Mouse (Mus musculus): ENCODE results near the gene Krtap8-1. TPM values are rescaled to one million over a fixed set of nuclear protein-coding genes. Genes with fewer than 3 reads are reported as not detected.

The Krtap8-1 gene
- total and polyA plus RNA-seq, 2 experiments from 2014 or later = not detected

GRCm38 (mm10) chr16:89520091-89520490 lies 32.3 kb upstream of the Krtap8-1 start:
- Histone ChIP-seq H3K9ac (replicated peaks; ENCODE audit: low read length) (no peak overlapping the region), H3K36me3 (ENCODE audit: insufficient read depth, low read length) (no peaks in the 10 kb centered on the region), H3K27ac (peak overlapping the region; percentile 20; the same call in 1 of the 2 replicates), H3K27me3 (ENCODE audit: insufficient read depth, low read length) (no peaks in the 10 kb centered on the region), H3K4me3 (ENCODE audit: low read length) (no peak overlapping the region), H3K9me3 (ENCODE audit: low read length) (no peaks in the 10 kb centered on the region), H3K4me1 (ENCODE audit: insufficient read depth, low read length) (no peaks in the 10 kb centered on the region), H3K4me2 (ENCODE audit: low read depth, low read length) (no peak overlapping the region)
- ATAC-seq (0 out of 2 replicates have a peak, but pooled peaks have one; percentile 15), DNase-seq (ENCODE audit: low spot score) (no peak)
- WGBS = 72% methylated on average over 6 of the region's 6 CpGs
- TF ChIP-seq CTCF (IDR thresholded peaks at IDR 0.05; ENCODE audit: low read depth) = no peak

- peak; percentile 60 for TF ChIP-seq CTCF (IDR thresholded peaks at IDR 0.05; ENCODE audit: low read depth)
- Histone ChIP-seq H3K27ac (no peak overlapping the region), H3K4me1 (ENCODE audit: insufficient read depth, low read length) (peaks cover 4% of the 10 kb centered on the region; the same call in 1 of the 2 replicates), H3K27me3 (ENCODE audit: insufficient read depth, low read length) (no peaks in the 10 kb centered on the region), H3K9ac (replicated peaks; ENCODE audit: low read length) (no peak overlapping the region), H3K4me2 (ENCODE audit: low read depth, low read length) (no peak overlapping the region), H3K9me3 (ENCODE audit: low read length) (no peaks in the 10 kb centered on the region), H3K4me3 (ENCODE audit: low read length) (no peak overlapping the region), H3K36me3 (ENCODE audit: insufficient read depth, low read length) (no peaks in the 10 kb centered on the region)
- ATAC-seq (0 out of 2 replicates have a peak, but pooled peaks have one; percentile 38), DNase-seq (ENCODE audit: low spot score) (peak; percentile 40)
- 62% methylated on average over 9 of the region's 9 CpGs for WGBS
These were observed 29.9 kb upstream of the Krtap8-1 start for GRCm38 (mm10) chr16:89517635-89518034.

- no peak overlapping the region for H3K4me3 ChIP-seq (ENCODE audit: low read length)
- WGBS = 50% methylated on average over 7 of the region's 7 CpGs
- peaks cover 4% of the 10 kb centered on the region; the same call in 1 of the 2 replicates for H3K4me1 ChIP-seq (ENCODE audit: insufficient read depth, low read length)
- H3K27ac ChIP-seq = no peak overlapping the region
- H3K4me2 ChIP-seq (ENCODE audit: low read depth, low read length) = peak overlapping the region; percentile 35; the same call in 1 of the 2 replicates
- H3K27me3 ChIP-seq (ENCODE audit: insufficient read depth, low read length) = no peaks in the 10 kb centered on the region
- H3K9me3 ChIP-seq (ENCODE audit: low read length) = no peaks in the 10 kb centered on the region
- no peaks in the 10 kb centered on the region for H3K36me3 ChIP-seq (ENCODE audit: insufficient read depth, low read length)
- DNase-seq (ENCODE audit: low spot score) = peak; percentile 65
- H3K9ac ChIP-seq (replicated peaks; ENCODE audit: low read length) = no peak overlapping the region
- ATAC-seq = peak; percentile 28; the same call in 1 of the 2 replicates
- TF ChIP-seq CTCF (IDR thresholded peaks at IDR 0.05; ENCODE audit: low read depth) = no peak
These were observed 25.7 kb upstream of the Krtap8-1 start for GRCm38 (mm10) chr16:89513431-89513830.

GRCm38 (mm10) chr16:89508223-89508622 lies 20.5 kb upstream of the Krtap8-1 start, which contains the start of gene Krtap7-1:
Gene Krtap7-1 (minus strand): TSS chr16:89508323.
- Histone ChIP-seq H3K4me1 (ENCODE audit: insufficient read depth, low read length) (peaks cover 4% of the 10 kb centered on the region; the same call in 1 of the 2 replicates), H3K9me3 (ENCODE audit: low read length) (no peaks in the 10 kb centered on the region), H3K36me3 (ENCODE audit: insufficient read depth, low read length) (no peaks in the 10 kb centered on the region), H3K27ac (no peak within 1 kb of the TSS), H3K4me2 (ENCODE audit: low read depth, low read length) (no peak within 1 kb of the TSS), H3K27me3 (ENCODE audit: insufficient read depth, low read length) (no peaks in the 10 kb centered on the region), H3K9ac (replicated peaks; ENCODE audit: low read length) (no peak within 1 kb of the TSS), H3K4me3 (ENCODE audit: low read length) (no peak within 1 kb of the TSS)
- TF ChIP-seq CTCF (IDR thresholded peaks at IDR 0.05; ENCODE audit: low read depth) = no peak
- WGBS = 88% methylated on average over 4 of the region's 4 CpGs
- DNase-seq (ENCODE audit: low spot score) = no peak
- no peak for ATAC-seq

DNA sequence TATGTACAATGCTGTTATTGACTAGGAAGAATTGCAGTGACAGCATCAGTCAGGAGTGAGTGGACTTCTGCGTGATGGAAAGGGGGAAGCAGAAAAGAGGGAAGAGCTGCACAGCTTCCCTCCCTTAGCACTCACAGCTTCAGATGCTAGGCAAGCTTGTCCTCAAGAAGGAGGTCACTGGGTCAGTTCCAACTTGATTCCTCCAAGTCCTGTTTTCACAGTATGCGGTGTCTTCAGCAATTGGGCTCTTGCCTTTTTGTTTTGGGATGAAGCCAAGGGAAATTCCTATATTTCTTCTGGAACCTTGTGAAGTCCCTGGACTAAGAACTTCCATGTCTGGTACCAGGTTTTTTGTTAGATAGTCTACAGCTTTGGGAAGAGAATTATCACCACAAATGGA lies 15.8 kb upstream of the Krtap8-1 start:
- Histone ChIP-seq H3K36me3 (ENCODE audit: insufficient read depth, low read length) (no peaks in the 10 kb centered on the region), H3K27me3 (ENCODE audit: insufficient read depth, low read length) (no peaks in the 10 kb centered on the region), H3K4me2 (ENCODE audit: low read depth, low read length) (no peak overlapping the region), H3K9me3 (ENCODE audit: low read length) (no peaks in the 10 kb centered on the region), H3K4me1 (ENCODE audit: insufficient read depth, low read length) (no peaks in the 10 kb centered on the region), H3K9ac (replicated peaks; ENCODE audit: low read length) (no peak overlapping the region), H3K27ac (no peak overlapping the region), H3K4me3 (ENCODE audit: low read length) (no peak overlapping the region)
- WGBS = 70% methylated on average over 2 of the region's 2 CpGs
- TF ChIP-seq CTCF (IDR thresholded peaks at IDR 0.05; ENCODE audit: low read depth) = no peak
- DNase-seq (ENCODE audit: low spot score) (no peak), ATAC-seq (no peak)

DNA sequence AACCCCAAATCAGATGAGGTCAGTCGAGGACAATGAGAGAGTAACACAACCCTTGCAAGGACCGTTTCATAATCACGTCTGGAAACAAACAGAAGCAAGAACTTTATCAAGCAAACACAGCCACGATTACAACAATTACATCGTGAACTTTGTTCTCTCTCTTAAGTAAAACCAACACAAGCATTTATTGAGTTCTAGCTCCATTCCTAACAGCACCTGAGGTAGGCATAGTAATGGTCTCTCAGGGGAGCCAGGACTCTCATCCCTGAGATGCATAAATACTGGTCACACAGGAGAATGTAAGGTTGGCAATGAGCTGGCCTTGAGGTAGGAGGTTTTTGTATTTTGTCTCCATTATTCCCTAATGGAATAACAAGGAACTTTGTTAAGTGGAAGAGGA lies 14.1 kb upstream of the Krtap8-1 start:
- Histone ChIP-seq H3K4me1 (ENCODE audit: insufficient read depth, low read length) (no peaks in the 10 kb centered on the region), H3K27me3 (ENCODE audit: insufficient read depth, low read length) (no peaks in the 10 kb centered on the region), H3K36me3 (ENCODE audit: insufficient read depth, low read length) (no peaks in the 10 kb centered on the region), H3K4me2 (ENCODE audit: low read depth, low read length) (no peak overlapping the region), H3K9ac (replicated peaks; ENCODE audit: low read length) (no peak overlapping the region), H3K27ac (no peak overlapping the region), H3K4me3 (ENCODE audit: low read length) (no peak overlapping the region), H3K9me3 (ENCODE audit: low read length) (no peaks in the 10 kb centered on the region)
- WGBS = 90% methylated on average over 5 of the region's 5 CpGs
- no peak for TF ChIP-seq CTCF (IDR thresholded peaks at IDR 0.05; ENCODE audit: low read depth)
- DNase-seq (ENCODE audit: low spot score) (no peak), ATAC-seq (no peak)

DNA sequence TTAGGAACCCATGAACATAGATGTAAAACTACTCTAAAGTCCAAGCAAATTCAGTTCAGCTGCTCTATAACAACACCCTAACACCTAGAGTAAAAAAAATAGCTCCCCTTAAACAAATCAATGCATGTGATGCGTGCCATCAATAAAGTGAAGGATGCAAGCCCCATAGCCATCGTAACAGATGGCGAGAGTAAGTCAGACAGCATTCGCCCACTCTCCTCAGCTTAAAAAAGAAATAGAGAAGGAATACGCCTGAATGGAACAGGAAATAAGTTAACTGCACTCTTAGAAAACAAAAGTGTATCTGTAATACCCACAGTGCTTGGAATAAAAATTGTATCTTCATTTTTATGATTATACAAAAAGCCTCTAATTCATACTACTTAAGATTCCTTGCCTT lies 9.2 kb upstream of the Krtap8-1 start:
- no peak for TF ChIP-seq CTCF (IDR thresholded peaks at IDR 0.05; ENCODE audit: low read depth)
- WGBS = 92% methylated on average over 5 of the region's 5 CpGs
- no peak for ATAC-seq

More for the DNA sequence above, 9.2 kb upstream of the Krtap8-1 start:
- DNase-seq (ENCODE audit: low spot score) = no peak
- H3K27me3 ChIP-seq (ENCODE audit: insufficient read depth, low read length) = no peaks in the 10 kb centered on the region
- no peak overlapping the region for H3K9ac ChIP-seq (replicated peaks; ENCODE audit: low read length)
- no peak overlapping the region for H3K4me2 ChIP-seq (ENCODE audit: low read depth, low read length)
- H3K4me3 ChIP-seq (ENCODE audit: low read length) = no peak overlapping the region
- H3K27ac ChIP-seq = no peak overlapping the region
- H3K9me3 ChIP-seq (ENCODE audit: low read length) = no peaks in the 10 kb centered on the region
- H3K4me1 ChIP-seq (ENCODE audit: insufficient read depth, low read length) = 0 out of 2 replicates have a peak, but pooled peaks cover 3% of the 10 kb centered on the region
- H3K36me3 ChIP-seq (ENCODE audit: insufficient read depth, low read length) = no peaks in the 10 kb centered on the region

Data from hindbrain, postnatal 0 days (tissue).